Mouse (Mus musculus): ENCODE measurements around the gene Ndufv3.

Gene Ndufv3

GRCm38 (mm10) chr17:31519946-31520838, at the start of gene Ndufv3, which contains the start of gene Wdr4:
TSS of gene Ndufv3 (plus strand) at chr17:31520115.
TSS of gene Wdr4 (minus strand) at chr17:31519980.
- in situ Hi-C loops (cut with MboI; ENCODE audit: low pct_unique_long_range_greater_than_20kb in 1 of 2, low sequenced_read_pairs in 2 of 2, unreplicated experiment in 1 of 2): loop anchor here in 1 of 2 experiments (5.0 kb wide), 1 partner anchor 127 kb away; no protein-coding TSS in a partner anchor

GRCm38 (mm10) chr17:31470766-31471418, 49.0 kb upstream of the Ndufv3 start:
- in situ Hi-C loops (cut with MboI; ENCODE audit: low pct_unique_long_range_greater_than_20kb in 1 of 2, low sequenced_read_pairs in 2 of 2, unreplicated experiment in 1 of 2): loop anchor here in 1 of 2 experiments (25.0 kb wide), 1 partner anchor 109 kb away; no protein-coding TSS in a partner anchor

- in situ Hi-C loops (cut with MboI; ENCODE audit: low pct_unique_long_range_greater_than_20kb in 1 of 2, low sequenced_read_pairs in 2 of 2, unreplicated experiment in 1 of 2): loop anchor here in 1 of 2 experiments (25.0 kb wide), 1 partner anchor 112 kb away; no protein-coding TSS in a partner anchor
These were observed 45.5 kb upstream of the Ndufv3 start for GRCm38 (mm10) chr17:31474388-31474787.

DNA sequence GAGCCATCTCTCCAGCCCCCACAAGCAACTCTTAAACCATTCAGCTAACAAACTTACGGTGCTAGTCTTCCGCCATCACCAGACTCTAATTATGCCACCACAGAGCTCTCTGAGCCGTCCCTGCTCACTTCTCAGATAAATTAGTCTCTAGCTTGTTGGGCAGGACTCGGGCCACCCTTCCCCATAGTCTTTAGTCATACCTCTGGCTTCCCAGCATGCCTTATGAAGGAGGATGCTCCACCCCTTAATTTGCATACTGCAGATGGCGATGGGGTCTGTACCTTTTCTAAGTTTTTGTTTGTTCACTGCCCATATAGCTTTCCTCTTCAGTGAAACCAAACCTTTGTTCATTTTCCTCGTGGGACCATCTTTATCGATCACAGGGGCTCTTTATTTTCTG, 41.3 kb upstream of the Ndufv3 start:
- in situ Hi-C loops (cut with MboI; ENCODE audit: low pct_unique_long_range_greater_than_20kb in 1 of 2, low sequenced_read_pairs in 2 of 2, unreplicated experiment in 1 of 2): no loop called here

GRCm38 (mm10) chr17:31479108-31479844, 40.6 kb upstream of the Ndufv3 start:
- in situ Hi-C loops (cut with MboI; ENCODE audit: low pct_unique_long_range_greater_than_20kb in 1 of 2, low sequenced_read_pairs in 2 of 2, unreplicated experiment in 1 of 2): no loop called here

DNA sequence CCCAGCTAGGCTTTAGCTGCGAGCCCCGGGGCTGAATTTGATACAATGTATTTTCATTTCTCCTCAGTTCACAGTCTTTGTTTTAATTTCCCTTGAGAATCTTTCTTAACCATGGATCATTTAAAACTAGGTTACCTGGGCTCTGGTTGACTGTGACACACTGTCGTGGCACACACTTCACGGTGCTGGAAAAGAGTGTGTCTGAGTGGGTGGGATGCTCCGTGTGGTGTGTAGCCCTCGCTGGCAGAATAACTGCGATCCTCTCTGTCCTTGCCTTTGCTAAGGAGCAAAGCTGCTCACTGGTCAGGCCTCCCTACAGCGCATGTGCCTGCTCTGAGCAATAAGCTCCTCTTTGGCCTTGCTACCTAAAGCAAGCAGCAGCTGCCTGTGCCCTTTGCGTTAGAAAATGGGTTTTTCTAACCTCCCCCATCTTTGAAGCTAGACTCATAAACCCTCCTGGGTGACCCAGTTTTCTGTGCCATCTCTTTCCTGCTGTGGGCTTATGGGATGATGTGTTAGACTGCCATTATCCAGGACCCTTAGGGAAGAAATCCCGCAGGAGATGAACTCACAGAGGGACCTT, 33.2 kb upstream of the Ndufv3 start:
- in situ Hi-C loops (cut with MboI; ENCODE audit: low pct_unique_long_range_greater_than_20kb in 1 of 2, low sequenced_read_pairs in 2 of 2, unreplicated experiment in 1 of 2): no loop called here

GRCm38 (mm10) chr17:31487433-31488060, 32.4 kb upstream of the Ndufv3 start:
- in situ Hi-C loops (cut with MboI; ENCODE audit: low pct_unique_long_range_greater_than_20kb in 1 of 2, low sequenced_read_pairs in 2 of 2, unreplicated experiment in 1 of 2): no loop called here

DNA sequence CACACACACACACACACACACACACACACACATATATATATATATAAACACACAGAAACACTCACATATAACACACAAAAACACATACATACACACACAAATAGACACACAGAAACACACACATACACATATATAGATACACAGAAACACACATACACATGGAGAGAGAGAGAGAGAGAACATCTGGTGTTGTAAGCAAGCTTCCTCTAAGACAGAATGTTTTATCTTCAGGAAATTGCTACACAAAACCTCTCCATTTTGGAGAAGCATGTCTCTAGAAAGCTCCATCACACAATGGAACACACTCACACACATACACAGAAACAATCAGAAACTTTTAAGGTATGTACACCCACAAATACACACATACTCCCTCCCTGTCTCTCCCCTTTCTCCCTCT, 28.6 kb upstream of the Ndufv3 start:
- in situ Hi-C loops (cut with MboI; ENCODE audit: low pct_unique_long_range_greater_than_20kb in 1 of 2, low sequenced_read_pairs in 2 of 2, unreplicated experiment in 1 of 2): no loop called here

DNA sequence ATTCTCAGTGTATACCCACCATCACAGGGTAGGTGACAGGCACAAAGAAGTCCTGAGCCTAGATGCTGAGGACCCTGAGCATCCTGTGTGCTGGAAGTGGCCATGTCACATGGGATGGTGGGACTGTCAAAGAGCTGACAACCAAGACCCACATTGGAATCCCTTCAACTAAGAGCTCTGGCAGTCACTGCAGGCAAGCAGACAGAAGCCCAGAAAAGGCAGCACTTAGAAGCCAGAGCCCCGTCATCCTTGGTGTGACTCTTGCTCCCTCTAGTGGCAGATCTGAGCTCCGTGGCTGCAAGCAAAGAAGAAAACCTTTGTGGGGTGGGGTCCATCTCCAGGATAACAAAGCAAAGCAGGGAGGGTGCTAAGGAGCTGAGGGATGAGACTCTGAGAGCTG, 27.5 kb upstream of the Ndufv3 start:
- in situ Hi-C loops (cut with MboI; ENCODE audit: low pct_unique_long_range_greater_than_20kb in 1 of 2, low sequenced_read_pairs in 2 of 2, unreplicated experiment in 1 of 2): no loop called here

- in situ Hi-C loops (cut with MboI; ENCODE audit: low pct_unique_long_range_greater_than_20kb in 1 of 2, low sequenced_read_pairs in 2 of 2, unreplicated experiment in 1 of 2): no loop called here
These were observed 24.9 kb upstream of the Ndufv3 start for GRCm38 (mm10) chr17:31494989-31495388.

DNA sequence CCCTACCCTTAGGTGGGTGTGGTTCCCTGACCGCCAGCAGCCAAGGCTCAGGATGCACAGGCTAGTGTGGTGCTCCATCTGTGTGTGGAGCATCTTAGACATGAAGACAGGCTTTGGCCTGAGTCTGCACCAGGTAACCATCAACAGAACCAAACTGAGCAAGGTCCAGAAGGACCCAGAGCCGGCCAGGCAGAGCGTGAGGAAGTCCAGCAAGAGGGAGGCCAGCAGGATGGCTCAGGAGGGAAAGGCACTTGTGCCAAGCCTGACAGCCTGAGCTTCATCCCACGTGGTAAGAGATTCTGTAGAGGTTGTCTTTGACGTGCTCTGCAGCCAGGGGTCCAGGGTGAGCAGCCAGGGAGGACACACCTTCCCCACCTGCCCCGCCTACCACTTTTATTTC, 22.2 kb upstream of the Ndufv3 start:
- in situ Hi-C loops (cut with MboI; ENCODE audit: low pct_unique_long_range_greater_than_20kb in 1 of 2, low sequenced_read_pairs in 2 of 2, unreplicated experiment in 1 of 2): no loop called here

GRCm38 (mm10) chr17:31499725-31500124, 20.2 kb upstream of the Ndufv3 start:
- in situ Hi-C loops (cut with MboI; ENCODE audit: low pct_unique_long_range_greater_than_20kb in 1 of 2, low sequenced_read_pairs in 2 of 2, unreplicated experiment in 1 of 2): no loop called here

- in situ Hi-C loops (cut with MboI; ENCODE audit: low pct_unique_long_range_greater_than_20kb in 1 of 2, low sequenced_read_pairs in 2 of 2, unreplicated experiment in 1 of 2): no loop called here
These were observed 19.5 kb upstream of the Ndufv3 start for GRCm38 (mm10) chr17:31500416-31500815.

GRCm38 (mm10) chr17:31500908-31501307, 19.0 kb upstream of the Ndufv3 start:
- in situ Hi-C loops (cut with MboI; ENCODE audit: low pct_unique_long_range_greater_than_20kb in 1 of 2, low sequenced_read_pairs in 2 of 2, unreplicated experiment in 1 of 2): no loop called here

DNA sequence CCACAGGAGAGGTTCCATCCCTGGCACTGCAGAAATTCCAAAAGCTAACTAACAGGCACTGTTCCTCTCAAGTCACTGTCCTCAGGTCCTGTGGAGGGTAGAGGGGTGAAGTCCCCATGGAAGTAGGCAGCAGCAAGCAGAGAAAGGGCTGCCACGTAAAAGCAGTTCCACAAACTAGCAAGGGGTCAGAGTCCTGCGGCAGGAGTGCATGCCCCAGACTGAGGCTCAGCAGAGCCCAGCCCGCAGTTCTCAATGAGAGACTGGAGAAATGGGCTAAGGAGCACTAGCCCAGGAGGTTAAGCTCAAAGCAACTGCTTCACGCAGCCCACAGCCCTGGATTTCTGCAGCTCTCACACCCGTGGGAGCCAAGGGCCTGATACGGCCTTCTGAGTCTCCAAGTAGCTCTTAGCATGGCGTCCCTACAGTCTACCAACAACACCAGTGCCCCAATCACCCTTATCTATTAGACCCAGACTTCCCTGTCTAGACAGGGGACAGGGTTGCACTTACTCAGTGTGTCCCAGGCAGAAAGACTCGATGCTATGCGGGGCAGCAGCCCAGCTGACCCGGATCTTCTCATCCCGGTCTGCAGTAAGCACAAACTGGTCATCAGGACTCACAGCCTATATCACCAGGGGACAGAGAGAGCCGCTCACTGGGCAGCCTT, 17.5 kb upstream of the Ndufv3 start:
- in situ Hi-C loops (cut with MboI; ENCODE audit: low pct_unique_long_range_greater_than_20kb in 1 of 2, low sequenced_read_pairs in 2 of 2, unreplicated experiment in 1 of 2): no loop called here

DNA sequence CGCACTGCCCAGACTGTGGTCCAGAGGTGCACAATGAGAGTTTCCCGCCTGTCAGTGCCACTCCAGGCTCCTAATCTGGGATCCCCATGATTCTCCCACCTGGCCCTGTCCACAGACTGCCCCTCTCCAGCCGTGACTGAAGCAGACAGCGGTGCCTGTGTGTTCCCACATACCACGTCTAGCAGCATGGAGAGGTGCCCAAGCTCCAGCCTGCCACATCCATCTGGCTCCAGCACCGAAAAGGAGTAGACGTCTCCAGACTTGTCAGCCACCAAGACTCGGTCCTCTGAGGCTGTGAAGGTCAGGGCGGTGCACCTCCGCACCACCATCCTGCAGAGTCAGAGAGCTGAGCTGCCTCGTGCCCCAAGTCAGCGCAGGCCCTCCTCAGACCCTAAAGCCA, 16.6 kb upstream of the Ndufv3 start:
- in situ Hi-C loops (cut with MboI; ENCODE audit: low pct_unique_long_range_greater_than_20kb in 1 of 2, low sequenced_read_pairs in 2 of 2, unreplicated experiment in 1 of 2): no loop called here

- in situ Hi-C loops (cut with MboI; ENCODE audit: low pct_unique_long_range_greater_than_20kb in 1 of 2, low sequenced_read_pairs in 2 of 2, unreplicated experiment in 1 of 2): no loop called here
These were observed 16.0 kb upstream of the Ndufv3 start for GRCm38 (mm10) chr17:31503936-31504335.

DNA sequence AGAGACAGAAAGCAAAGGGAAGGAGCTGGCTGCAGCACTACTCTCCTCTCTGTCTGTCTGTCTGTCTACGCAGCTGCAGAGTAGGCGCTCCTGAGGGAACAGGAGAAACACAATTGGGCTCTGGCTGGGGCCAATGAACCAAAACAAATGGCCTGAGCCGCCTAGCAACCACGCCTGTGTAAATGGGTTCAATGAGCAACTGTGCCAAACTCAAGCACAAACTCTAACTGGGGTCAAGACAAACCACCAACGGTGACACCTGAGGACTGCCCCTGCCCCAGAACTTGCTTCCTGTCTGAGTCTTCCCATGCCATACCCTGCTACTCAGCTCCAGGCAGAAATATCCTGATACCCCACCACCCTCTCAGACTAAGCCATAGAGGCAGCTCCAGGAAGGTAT, 14.9 kb upstream of the Ndufv3 start:
- in situ Hi-C loops (cut with MboI; ENCODE audit: low pct_unique_long_range_greater_than_20kb in 1 of 2, low sequenced_read_pairs in 2 of 2, unreplicated experiment in 1 of 2): no loop called here
